Mouse (Mus musculus): ENCODE data around the gene Atp11c.
A peak's percentile ranks its signal among the peaks of the same experiment; 100 is the strongest.

Gene Atp11c

DNA sequence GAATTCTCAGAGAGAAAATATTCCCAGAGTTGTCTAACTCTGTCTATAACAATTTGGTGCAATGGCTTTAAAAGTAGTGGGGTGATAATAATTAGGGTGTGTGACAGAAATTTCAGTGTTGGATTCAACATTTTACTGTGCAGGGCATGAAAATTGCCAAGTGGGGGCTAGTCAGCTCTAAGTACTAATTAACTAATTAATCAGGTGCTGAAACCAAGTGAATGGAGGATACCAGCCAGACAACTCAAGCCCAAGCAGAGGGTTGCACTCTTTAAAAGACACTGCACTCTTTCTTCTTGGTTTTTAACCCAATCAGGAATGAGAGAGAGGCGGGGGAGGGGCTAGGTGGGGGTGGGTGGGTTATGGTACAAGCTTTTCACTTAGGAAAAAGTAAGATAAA, 47.1 kb downstream of the Atp11c start:
- Histone ChIP-seq H3K27me3 (ENCODE audit: insufficient read depth, low read length) (peaks cover 17% of the 10 kb centered on the region), H3K4me3 (replicated peaks; ENCODE audit: low read length) (no peak overlapping the region), H3K36me3 (ENCODE audit: insufficient read depth, low read length) (no peaks in the 10 kb centered on the region), H3K4me1 (replicated peaks; ENCODE audit: low read depth, low read length) (peaks cover 11% of the 10 kb centered on the region), H3K9me3 (ENCODE audit: low read length) (no peaks in the 10 kb centered on the region)
- TF ChIP-seq CTCF (conservative IDR thresholded peaks at IDR 0.05; ENCODE audit: low read length) (no peak), NANOG (IDR thresholded peaks at IDR 0.05; ENCODE audit: borderline replicate concordance, low read length) (no peak), POU5F1 (IDR thresholded peaks at IDR 0.05; ENCODE audit: borderline replicate concordance, low read length) (no peak)

GRCm38 (mm10) chrX:60544098-60544497, 48.4 kb downstream of the Atp11c start:
- peaks cover 8% of the 10 kb centered on the region for H3K27me3 ChIP-seq (ENCODE audit: insufficient read depth, low read length)
- H3K4me1 ChIP-seq (replicated peaks; ENCODE audit: low read depth, low read length) = peaks cover 11% of the 10 kb centered on the region
- no peaks in the 10 kb centered on the region for H3K36me3 ChIP-seq (ENCODE audit: insufficient read depth, low read length)
- H3K4me3 ChIP-seq (replicated peaks; ENCODE audit: low read length) = no peak overlapping the region
- TF ChIP-seq NANOG (IDR thresholded peaks at IDR 0.05; ENCODE audit: borderline replicate concordance, low read length) (no peak), POU5F1 (IDR thresholded peaks at IDR 0.05; ENCODE audit: borderline replicate concordance, low read length) (no peak), CTCF (conservative IDR thresholded peaks at IDR 0.05; ENCODE audit: low read length) (no peak)
- H3K9me3 ChIP-seq (ENCODE audit: low read length) = no peaks in the 10 kb centered on the region

DNA sequence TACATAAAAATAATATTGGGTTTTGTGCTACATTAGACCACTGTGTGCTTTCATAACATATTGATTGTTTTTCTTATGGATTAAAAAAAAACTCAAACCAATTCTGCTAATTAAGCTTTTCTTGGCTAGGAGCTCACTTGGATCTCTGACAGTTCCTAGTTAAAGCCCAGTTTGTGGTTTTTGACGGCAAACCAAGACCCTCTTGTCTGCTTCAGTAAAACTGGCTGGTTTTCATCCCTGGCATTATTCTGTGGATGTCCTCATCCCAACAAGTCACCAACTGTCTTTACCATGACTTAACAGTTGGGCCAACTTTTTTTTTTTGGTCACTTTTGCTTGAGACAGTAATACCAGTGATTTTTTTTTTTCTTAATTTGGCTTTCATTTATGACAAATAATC, 49.6 kb downstream of the Atp11c start:
- Histone ChIP-seq H3K4me3 (replicated peaks; ENCODE audit: low read length) (no peak overlapping the region), H3K36me3 (ENCODE audit: insufficient read depth, low read length) (no peaks in the 10 kb centered on the region), H3K27me3 (ENCODE audit: insufficient read depth, low read length) (no peaks in the 10 kb centered on the region), H3K4me1 (replicated peaks; ENCODE audit: low read depth, low read length) (peaks cover 11% of the 10 kb centered on the region), H3K9me3 (ENCODE audit: low read length) (no peaks in the 10 kb centered on the region)
- no peak for TF ChIP-seq POU5F1 (IDR thresholded peaks at IDR 0.05; ENCODE audit: borderline replicate concordance, low read length)
- no peak for TF ChIP-seq NANOG (IDR thresholded peaks at IDR 0.05; ENCODE audit: borderline replicate concordance, low read length)
- no peak for TF ChIP-seq CTCF (conservative IDR thresholded peaks at IDR 0.05; ENCODE audit: low read length)

DNA sequence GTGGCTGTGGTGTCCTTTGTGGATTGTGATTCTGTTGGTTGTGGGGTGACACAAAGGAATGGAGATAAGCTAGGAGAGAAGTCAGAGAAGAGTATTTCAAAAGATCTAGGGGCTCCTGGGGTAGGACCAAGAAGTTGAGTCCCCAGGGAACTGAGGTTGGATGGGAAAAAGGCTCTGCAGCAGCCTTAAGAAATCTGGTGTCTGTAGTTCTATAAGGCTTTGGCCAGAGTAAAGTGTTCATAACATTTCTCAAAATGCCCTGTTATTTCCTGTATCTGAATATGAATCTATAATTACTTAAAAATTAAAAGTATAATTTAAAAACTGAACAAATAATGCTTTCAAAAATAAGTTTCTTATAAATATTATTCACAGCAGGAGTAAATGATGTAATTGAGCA, 53.3 kb downstream of the Atp11c start, which contains the start of gene Gm7073:
Gene Gm7073 (minus strand): TSS at position 101 of the 400 bp plus-strand sequence.
- no peak within 1 kb of the TSS for H3K4me3 ChIP-seq (replicated peaks; ENCODE audit: low read length)
- H3K9me3 ChIP-seq (ENCODE audit: low read length) = no peaks in the 10 kb centered on the region
- H3K36me3 ChIP-seq (ENCODE audit: insufficient read depth, low read length) = no peaks in the 10 kb centered on the region
- TF ChIP-seq NANOG (IDR thresholded peaks at IDR 0.05; ENCODE audit: borderline replicate concordance, low read length) (no peak), CTCF (conservative IDR thresholded peaks at IDR 0.05; ENCODE audit: low read length) (no peak), POU5F1 (IDR thresholded peaks at IDR 0.05; ENCODE audit: borderline replicate concordance, low read length) (no peak)
- no peaks in the 10 kb centered on the region for H3K27me3 ChIP-seq (ENCODE audit: insufficient read depth, low read length)
- H3K4me1 ChIP-seq (replicated peaks; ENCODE audit: low read depth, low read length) = peaks cover 5% of the 10 kb centered on the region

DNA sequence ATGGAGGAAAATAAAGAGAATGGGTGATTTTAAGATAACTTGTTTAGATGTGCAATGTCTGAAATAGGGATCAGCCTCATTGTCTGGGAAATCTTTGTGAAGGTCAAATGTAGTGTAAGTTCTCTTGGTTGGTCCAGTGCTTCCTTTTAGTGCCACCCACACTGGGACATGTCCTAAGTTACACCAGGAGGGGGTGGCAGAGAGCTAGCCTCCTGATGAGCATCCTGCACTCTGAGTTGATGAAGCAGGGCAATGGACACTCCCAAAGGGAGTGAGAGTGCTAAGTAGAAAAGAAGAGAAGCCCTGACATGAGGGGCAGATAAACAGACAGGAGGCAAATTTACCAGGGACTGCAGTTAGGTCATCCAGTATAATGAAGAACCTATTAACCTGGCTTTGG, 88.5 kb downstream of the Atp11c start:
- Histone ChIP-seq H3K27me3 (ENCODE audit: insufficient read depth, low read length) (no peaks in the 10 kb centered on the region), H3K36me3 (ENCODE audit: insufficient read depth, low read length) (no peaks in the 10 kb centered on the region), H3K4me3 (replicated peaks; ENCODE audit: low read length) (no peak overlapping the region), H3K4me1 (replicated peaks; ENCODE audit: low read depth, low read length) (no peaks in the 10 kb centered on the region), H3K9me3 (ENCODE audit: low read length) (no peaks in the 10 kb centered on the region)
- TF ChIP-seq CTCF (conservative IDR thresholded peaks at IDR 0.05; ENCODE audit: low read length) = peak; percentile 30
- no peak for TF ChIP-seq NANOG (IDR thresholded peaks at IDR 0.05; ENCODE audit: borderline replicate concordance, low read length)

DNA sequence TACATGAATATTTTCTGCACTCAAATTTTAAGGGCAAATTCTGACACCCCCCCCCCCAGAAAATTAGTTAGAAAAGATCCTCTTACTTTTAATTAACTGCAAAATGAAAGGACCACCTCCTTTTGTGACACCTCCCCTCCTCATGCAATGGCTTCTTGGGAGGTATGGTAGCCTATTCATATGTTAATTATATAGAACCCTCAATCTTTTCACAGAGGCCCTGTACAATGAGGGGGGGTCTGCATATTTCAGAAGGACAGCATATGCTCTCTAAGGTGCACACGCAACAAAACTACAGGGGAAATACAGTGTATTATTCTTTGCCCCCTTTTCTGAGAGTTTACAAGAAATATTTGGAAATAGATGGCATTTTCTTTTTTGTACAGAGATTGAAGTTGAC, 94.7 kb downstream of the Atp11c start:
- H3K9me3 ChIP-seq (ENCODE audit: low read length) = no peaks in the 10 kb centered on the region
- H3K4me1 ChIP-seq (replicated peaks; ENCODE audit: low read depth, low read length) = no peaks in the 10 kb centered on the region
- no peaks in the 10 kb centered on the region for H3K36me3 ChIP-seq (ENCODE audit: insufficient read depth, low read length)
- TF ChIP-seq NANOG (IDR thresholded peaks at IDR 0.05; ENCODE audit: borderline replicate concordance, low read length) (no peak), POU5F1 (IDR thresholded peaks at IDR 0.05; ENCODE audit: borderline replicate concordance, low read length) (no peak), CTCF (conservative IDR thresholded peaks at IDR 0.05; ENCODE audit: low read length) (no peak)
- no peaks in the 10 kb centered on the region for H3K27me3 ChIP-seq (ENCODE audit: insufficient read depth, low read length)
- H3K4me3 ChIP-seq (replicated peaks; ENCODE audit: low read length) = no peak overlapping the region

GRCm38 (mm10) chrX:60495308-60495707, 97.2 kb downstream of the Atp11c start:
- Histone ChIP-seq H3K36me3 (ENCODE audit: insufficient read depth, low read length) (no peaks in the 10 kb centered on the region), H3K9me3 (ENCODE audit: low read length) (no peaks in the 10 kb centered on the region), H3K4me3 (replicated peaks; ENCODE audit: low read length) (no peak overlapping the region), H3K27me3 (ENCODE audit: insufficient read depth, low read length) (no peaks in the 10 kb centered on the region), H3K4me1 (replicated peaks; ENCODE audit: low read depth, low read length) (no peaks in the 10 kb centered on the region)
- no peak for TF ChIP-seq POU5F1 (IDR thresholded peaks at IDR 0.05; ENCODE audit: borderline replicate concordance, low read length)
- no peak for TF ChIP-seq CTCF (conservative IDR thresholded peaks at IDR 0.05; ENCODE audit: low read length)
- TF ChIP-seq NANOG (IDR thresholded peaks at IDR 0.05; ENCODE audit: borderline replicate concordance, low read length) = no peak

DNA sequence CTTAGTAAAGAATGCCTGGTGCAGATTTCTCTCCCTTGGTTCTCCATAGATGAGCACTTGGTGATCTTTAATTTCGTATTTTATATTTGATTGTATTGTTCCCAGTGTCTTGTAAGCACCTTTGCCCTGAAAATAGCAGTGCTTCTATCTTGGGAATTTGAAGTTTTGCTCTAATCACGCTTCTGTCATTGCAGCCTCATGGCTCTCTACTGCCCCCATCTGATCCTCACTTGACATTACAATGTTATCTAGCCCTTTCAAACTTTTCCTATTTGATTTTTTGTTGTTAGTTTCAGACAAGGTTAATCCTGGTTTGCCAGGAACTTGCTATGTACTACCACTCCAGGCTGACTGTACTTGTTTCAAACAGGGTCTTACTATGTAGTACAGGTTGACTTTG, 128.7 kb downstream of the Atp11c start:
- no peaks in the 10 kb centered on the region for H3K4me1 ChIP-seq (replicated peaks; ENCODE audit: low read depth, low read length)
- no peak overlapping the region for H3K4me3 ChIP-seq (replicated peaks; ENCODE audit: low read length)
- H3K9me3 ChIP-seq (ENCODE audit: low read length) = no peaks in the 10 kb centered on the region
- TF ChIP-seq CTCF (conservative IDR thresholded peaks at IDR 0.05; ENCODE audit: low read length) (peak; percentile 69), NANOG (IDR thresholded peaks at IDR 0.05; ENCODE audit: borderline replicate concordance, low read length) (no peak), POU5F1 (IDR thresholded peaks at IDR 0.05; ENCODE audit: borderline replicate concordance, low read length) (no peak)
- H3K27me3 ChIP-seq (ENCODE audit: insufficient read depth, low read length) = no peaks in the 10 kb centered on the region
- H3K36me3 ChIP-seq (ENCODE audit: insufficient read depth, low read length) = no peaks in the 10 kb centered on the region

DNA sequence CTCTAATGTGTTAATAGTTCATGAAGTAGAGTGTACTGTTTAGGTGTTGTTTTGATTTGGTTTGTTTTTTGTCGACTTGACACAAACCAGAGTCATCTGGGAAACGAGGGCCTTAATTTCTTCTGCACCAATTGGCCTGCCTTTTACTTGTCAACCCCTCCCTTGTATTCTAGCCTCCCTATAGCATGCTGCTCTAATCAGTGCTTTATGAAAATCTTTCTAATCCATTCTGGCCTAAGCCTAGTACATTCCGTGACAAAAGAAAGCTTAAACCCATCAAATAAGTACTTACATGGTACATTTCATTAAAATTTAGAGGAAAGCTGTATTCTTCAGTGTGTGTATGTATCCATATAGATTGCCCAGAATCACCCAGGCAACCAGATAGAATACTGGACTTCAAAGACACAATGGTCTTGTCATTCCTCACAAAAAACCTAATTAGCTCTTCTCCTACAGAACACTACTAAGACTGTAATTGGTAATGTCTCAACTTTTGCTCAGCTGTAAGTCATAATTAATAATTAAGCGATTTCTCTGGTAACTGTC, 177.9 kb downstream of the Atp11c start:
- TF ChIP-seq POU5F1 (IDR thresholded peaks at IDR 0.05; ENCODE audit: borderline replicate concordance, low read length) (no peak), NANOG (IDR thresholded peaks at IDR 0.05; ENCODE audit: borderline replicate concordance, low read length) (no peak), CTCF (conservative IDR thresholded peaks at IDR 0.05; ENCODE audit: low read length) (no peak)
- Histone ChIP-seq H3K27me3 (ENCODE audit: insufficient read depth, low read length) (no peaks in the 10 kb centered on the region), H3K4me3 (replicated peaks; ENCODE audit: low read length) (no peak overlapping the region), H3K36me3 (ENCODE audit: insufficient read depth, low read length) (no peaks in the 10 kb centered on the region), H3K9me3 (ENCODE audit: low read length) (no peaks in the 10 kb centered on the region), H3K4me1 (replicated peaks; ENCODE audit: low read depth, low read length) (no peaks in the 10 kb centered on the region; the same call in 1 of the 2 replicates)

All from E14TG2a.4 (cell line).